Mouse (Mus musculus): ENCODE data around the gene Fgd3.

The Fgd3 gene

DNA sequence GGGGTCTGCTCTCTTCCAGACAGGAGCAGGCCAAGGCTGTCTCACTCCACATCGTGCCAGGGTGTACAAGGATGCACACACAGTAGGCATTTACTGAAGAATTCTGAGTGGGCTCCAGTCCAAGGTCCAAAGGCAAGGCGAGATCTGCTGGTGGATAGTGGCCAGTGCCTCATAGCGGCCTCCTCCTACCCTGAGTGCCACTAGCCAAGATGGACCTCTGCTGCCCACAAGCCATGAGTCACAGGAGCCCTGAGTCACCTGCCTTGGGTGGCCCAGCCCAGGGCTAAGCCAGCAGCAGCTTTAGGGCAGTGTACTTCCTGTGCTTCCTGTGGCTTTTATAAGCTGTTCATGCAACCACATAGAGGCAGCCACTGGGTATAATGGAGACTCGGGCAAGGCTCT, 106.6 kb downstream of the Fgd3 start:
- peak; percentile 66 for DNase-seq

DNA sequence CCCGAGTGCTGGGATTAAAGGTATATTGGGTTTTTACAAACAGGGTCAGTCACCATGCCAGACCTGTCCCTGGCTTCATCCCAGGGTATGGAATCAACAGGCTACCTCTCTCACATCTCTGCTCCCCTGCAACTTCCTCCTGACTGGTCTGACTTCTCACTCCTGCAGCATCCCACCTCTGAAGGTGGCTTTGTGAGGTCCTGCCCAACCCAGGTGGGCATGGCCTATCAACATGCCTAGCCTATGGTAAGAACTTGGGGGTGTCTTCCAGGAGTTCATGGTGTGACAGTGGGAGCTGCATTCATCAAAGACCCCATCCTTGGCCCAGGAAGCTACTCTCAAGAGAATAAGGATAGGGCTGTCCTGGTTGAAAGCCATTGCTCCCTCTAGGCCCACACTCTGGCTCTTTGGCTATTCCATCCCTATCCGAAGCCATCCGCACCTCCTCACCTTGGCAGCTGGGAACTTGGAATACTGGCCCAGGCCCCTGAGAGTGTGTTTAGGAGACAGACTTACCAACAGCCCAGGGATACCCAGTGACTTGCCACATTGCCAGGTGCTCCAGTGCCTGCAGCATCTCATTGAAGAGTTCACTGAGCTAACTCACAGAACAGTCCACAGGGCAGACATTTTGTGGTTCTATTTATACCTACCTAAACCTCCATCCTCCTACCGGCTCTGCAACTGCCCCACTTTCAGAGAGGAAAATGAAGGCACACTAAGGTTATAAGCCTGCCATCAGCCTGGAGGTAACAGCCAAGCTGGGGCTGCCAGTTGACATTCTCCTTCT, 107.2 kb downstream of the Fgd3 start:
- no peak for DNase-seq

Data from cerebellum, adult 11 months (tissue).